Mouse (Mus musculus): ENCODE results near the gene Mycbp. TPM values are rescaled to one million over a fixed set of nuclear protein-coding genes. Genes with fewer than 3 reads are reported as not detected.
A peak's percentile ranks its signal among the peaks of the same experiment; 100 is the strongest.

The Mycbp gene
- total RNA-seq (2017), result 18.4 and 19.9 TPM in 2 replicates

DNA sequence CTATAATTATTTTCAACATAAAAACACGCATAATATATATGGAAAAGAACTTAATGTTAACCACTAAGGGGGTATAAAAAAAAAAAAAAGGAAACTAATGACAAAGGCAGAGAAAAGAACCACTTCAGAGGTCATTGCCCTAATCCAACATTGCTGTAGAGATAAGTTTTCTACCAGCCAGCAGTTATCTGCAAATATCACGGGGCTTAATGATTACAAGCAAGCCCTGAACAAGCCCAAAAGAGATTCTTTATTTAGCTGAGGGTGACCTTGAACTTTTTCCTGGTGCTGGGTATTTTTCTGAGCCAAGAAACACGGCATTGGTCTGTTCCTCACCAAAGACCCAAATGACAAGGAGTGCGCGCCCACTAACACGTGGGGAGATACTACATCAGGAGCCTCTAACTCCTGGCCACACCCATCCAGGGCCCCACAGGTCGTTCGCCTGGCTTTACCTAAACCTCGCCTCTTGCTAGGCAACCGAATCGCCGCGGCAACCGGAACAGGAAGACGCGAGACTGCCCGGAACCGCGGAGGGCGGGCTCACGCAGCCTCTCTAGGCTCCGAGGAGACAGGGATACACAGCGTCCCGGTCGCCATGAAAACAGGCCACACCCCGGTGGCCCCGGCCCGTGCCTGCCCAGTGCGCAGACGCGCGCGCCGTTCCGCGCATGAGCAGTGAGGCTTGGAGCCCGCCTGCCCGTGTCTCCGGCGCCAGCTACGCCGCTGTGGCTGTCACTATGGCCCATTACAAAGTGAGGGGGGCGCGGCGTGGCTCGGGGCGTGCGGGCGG, at the start of gene Mycbp:
Gene Mycbp (plus strand): TSS at position 500 of the 793 bp plus-strand sequence.
- ATAC-seq (replicated peaks in 1 of 2; ENCODE audit: insufficient read depth in 1 of 2, low FRiP score in 2 of 2, low TSS enrichment in 1 of 2, low read depth in 1 of 2, poor library complexity in 2 of 2, severe bottlenecking in 2 of 2), result peak; percentile 98

DNA sequence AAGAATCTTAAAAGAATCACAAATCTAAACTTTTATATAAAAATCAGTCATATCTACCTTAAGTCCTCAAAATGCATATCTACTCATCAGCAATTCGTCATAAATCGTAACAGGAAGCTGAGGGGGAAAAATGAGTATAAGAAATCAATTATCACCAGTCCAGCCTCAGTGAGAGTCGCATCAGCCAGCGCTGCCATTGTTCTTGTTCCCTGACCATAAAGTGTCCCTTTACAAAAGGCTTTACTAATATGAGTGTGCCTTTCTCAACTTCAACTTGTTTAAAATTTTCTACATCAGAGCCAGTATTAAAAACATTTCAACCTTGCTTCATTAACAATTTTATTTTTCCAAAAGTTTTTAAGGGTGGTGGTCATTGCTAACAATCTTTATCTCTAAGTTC, 47.7 kb upstream of the Mycbp start:
- ATAC-seq (replicated peaks in 1 of 2; ENCODE audit: insufficient read depth in 1 of 2, low FRiP score in 2 of 2, low TSS enrichment in 1 of 2, low read depth in 1 of 2, poor library complexity in 2 of 2, severe bottlenecking in 2 of 2), result no peak

DNA sequence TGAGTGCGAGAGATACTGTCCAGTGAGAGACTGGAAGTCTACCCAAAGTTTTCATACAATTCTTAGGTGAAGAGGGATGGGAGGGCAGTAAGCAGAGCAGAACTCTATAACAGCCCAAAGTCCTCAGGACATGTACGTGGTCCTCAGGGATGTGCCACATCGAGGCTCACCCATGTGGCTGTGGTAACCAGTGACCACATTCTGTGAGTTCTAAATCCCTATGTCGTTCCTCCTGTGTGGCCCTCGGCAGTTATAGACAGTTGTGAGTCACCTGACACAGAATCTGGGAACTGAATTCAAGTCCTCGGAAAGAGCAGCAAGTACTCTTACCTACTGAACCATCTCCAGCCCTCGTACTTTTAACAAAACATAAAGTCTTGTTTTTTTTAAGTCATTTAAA, 46.5 kb upstream of the Mycbp start:
- ATAC-seq (replicated peaks in 1 of 2; ENCODE audit: insufficient read depth in 1 of 2, low FRiP score in 2 of 2, low TSS enrichment in 1 of 2, low read depth in 1 of 2, poor library complexity in 2 of 2, severe bottlenecking in 2 of 2), result no peak

DNA sequence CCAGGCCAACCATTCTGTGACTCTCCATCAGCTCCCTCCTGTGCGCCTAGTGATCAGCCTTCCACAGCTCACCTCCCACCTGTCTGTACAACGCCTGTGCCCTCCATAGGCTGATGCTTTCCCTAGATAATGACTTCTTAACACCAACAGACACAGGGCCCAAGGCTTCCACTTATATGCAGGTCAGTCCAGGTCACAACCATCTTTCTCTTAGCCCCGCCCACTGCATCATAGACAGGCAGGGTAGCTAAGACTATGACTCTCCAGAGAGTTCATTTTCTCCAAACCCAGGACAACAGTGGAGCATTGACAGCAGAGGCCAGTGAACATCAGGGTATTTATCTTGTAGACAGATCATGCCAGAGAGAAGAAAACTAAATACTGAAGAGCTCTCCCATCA, 45.3 kb upstream of the Mycbp start, which contains the start of gene 4933427I04Rik:
Gene 4933427I04Rik (plus strand): TSS at position 301 of the 400 bp plus-strand sequence.
- no peak for ATAC-seq (replicated peaks in 1 of 2; ENCODE audit: insufficient read depth in 1 of 2, low FRiP score in 2 of 2, low TSS enrichment in 1 of 2, low read depth in 1 of 2, poor library complexity in 2 of 2, severe bottlenecking in 2 of 2)

DNA sequence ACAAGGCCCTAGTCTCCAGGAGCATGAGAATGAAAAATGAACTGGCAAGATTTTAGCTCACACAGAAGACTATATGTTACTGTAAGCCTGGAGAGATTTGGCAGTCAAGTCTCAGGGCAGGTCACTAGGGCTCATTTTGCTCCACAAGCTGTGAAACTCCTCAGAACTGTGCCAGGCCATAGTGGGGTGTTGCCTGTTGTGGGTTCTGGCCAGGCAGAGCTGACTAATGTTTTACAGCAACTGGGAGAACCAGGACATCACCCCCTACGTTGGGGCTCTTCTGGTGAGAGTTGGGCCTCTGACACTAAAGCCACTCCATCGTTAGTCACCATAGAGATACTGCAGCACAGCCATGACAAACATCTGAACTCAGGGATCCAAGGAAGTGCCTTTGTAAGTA, 44.8 kb upstream of the Mycbp start:
- no peak for ATAC-seq (replicated peaks in 1 of 2; ENCODE audit: insufficient read depth in 1 of 2, low FRiP score in 2 of 2, low TSS enrichment in 1 of 2, low read depth in 1 of 2, poor library complexity in 2 of 2, severe bottlenecking in 2 of 2)

DNA sequence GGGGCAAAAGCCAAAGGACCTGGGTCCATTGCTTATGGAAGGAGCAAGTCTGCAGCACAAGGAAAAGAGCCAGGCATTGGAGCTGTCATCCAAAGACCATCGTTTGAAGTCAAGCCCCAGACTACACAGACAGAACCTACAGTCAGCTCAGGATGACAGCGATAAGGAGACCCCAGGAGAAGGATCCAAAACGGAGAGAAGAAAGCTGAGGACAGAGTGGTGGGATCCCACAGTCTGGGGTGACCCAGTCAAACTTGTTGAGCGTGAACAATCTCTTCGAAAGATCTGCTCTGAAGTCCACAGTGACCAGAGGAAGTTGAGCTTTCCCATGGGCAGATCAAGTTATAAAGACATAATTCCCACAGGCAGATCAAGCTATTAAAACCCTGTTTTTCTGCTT, 44.0 kb upstream of the Mycbp start:
- no peak for ATAC-seq (replicated peaks in 1 of 2; ENCODE audit: insufficient read depth in 1 of 2, low FRiP score in 2 of 2, low TSS enrichment in 1 of 2, low read depth in 1 of 2, poor library complexity in 2 of 2, severe bottlenecking in 2 of 2)

DNA sequence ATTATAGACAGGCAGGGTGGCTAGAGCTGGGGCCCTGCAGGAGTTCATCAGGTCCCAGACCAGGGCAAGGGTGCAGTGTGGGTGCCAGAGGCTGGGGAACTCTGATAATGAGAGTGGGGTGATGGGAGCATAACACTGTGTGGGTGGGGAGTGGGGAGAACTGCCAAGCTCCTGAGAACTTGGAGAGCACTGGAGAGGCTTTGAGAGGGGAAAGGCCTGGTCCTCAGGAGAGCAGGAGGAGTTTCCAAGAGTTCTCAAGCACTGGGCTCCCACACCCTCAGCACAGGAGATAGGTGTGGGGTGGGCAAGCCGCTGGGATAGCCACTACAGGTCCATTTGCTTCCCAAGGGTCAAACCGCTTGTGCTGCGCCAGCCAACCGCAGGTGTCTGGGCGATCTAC, 10.9 kb upstream of the Mycbp start:
- ATAC-seq (replicated peaks in 1 of 2; ENCODE audit: insufficient read depth in 1 of 2, low FRiP score in 2 of 2, low TSS enrichment in 1 of 2, low read depth in 1 of 2, poor library complexity in 2 of 2, severe bottlenecking in 2 of 2), result no peak

DNA sequence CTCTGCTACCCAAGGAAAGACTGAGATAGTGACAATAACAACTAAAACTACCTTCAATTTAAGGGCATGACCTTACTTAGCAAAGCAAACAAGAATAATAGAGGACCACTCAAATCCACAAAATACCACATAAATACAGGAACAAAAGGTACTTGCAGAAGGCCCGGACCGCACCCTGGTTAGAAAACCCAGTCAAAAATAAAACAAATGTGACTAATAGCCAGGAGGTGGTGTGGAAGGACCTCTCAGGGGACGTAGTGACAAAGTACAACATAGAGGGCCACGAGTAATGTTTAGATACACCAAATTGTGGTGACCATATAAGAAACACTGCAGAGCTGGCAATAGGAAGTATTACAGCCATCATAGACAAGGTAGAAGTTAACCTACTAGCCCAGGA, 10.3 kb upstream of the Mycbp start:
- ATAC-seq (replicated peaks in 1 of 2; ENCODE audit: insufficient read depth in 1 of 2, low FRiP score in 2 of 2, low TSS enrichment in 1 of 2, low read depth in 1 of 2, poor library complexity in 2 of 2, severe bottlenecking in 2 of 2), result no peak

DNA sequence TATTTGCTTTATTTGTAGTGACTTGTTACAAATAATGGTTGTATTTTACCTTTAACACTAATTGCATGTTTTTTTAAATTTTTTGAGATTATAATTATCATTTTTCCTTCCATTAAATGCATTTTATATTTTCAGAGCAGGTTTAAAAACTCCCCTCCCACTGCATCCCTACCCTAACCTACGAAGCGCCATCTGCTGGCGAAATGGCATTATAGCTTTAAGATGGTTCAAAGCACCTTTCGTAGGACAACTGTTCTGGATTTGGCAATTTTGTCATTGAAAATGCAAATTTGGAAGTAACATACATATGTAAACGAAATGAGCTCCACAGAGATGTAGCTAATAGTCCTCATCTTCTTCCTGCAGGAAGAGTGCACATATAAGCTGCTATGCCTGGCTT, 5.9 kb upstream of the Mycbp start:
- peak in 1 of 2 experiments; percentile 49; a peak in 1 of 4 replicates for ATAC-seq (replicated peaks in 1 of 2; ENCODE audit: insufficient read depth in 1 of 2, low FRiP score in 2 of 2, low TSS enrichment in 1 of 2, low read depth in 1 of 2, poor library complexity in 2 of 2, severe bottlenecking in 2 of 2)

DNA sequence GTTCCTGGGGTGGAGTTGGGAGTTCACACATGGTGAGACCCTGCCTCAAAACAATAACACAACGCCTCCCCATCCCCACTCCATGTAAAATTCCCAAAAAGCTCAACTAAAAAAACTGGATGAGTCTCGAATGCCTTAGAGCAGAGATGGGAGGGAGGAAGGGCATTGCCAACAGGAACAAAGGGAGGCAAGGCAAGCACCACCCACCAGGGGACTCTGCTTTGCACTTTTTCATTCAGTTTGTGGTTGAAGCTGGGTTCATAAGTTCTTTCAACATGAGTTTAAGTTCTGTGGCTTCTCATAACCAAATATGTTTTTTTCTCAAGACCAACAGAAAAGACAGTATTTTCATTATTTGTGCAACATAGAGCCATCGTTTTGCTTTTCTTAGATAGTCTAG, 1.2 kb upstream of the Mycbp start:
- no peak for ATAC-seq (replicated peaks in 1 of 2; ENCODE audit: insufficient read depth in 1 of 2, low FRiP score in 2 of 2, low TSS enrichment in 1 of 2, low read depth in 1 of 2, poor library complexity in 2 of 2, severe bottlenecking in 2 of 2)

DNA sequence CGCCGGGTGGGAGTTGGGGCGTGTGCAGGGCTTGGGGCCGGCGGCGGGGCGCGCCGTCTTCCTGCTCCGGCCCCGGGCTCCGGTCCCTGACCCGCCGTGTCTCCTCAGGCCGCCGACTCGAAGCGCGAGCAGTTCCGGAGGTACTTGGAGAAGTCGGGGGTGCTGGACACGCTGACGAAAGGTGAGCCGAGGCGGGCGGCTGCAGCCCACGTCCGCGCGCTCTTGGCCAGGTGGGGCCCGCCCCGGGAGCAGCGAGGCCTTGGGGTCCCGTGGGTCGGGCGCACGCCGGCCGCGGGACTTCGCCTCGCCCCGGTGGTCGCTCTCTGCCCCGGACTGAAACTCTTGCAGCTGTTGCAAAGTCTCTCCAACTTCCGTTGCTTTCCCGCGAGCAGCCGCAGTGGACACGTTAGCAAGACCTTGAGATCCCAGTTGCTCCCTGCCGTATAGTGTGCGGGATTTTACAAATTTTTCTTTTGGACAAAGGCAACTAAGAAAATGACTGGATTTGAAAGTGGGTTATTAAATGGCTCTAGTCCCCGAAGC, 565 bp downstream of the Mycbp start:
- ATAC-seq (replicated peaks in 1 of 2; ENCODE audit: insufficient read depth in 1 of 2, low FRiP score in 2 of 2, low TSS enrichment in 1 of 2, low read depth in 1 of 2, poor library complexity in 2 of 2, severe bottlenecking in 2 of 2), result no peak

DNA sequence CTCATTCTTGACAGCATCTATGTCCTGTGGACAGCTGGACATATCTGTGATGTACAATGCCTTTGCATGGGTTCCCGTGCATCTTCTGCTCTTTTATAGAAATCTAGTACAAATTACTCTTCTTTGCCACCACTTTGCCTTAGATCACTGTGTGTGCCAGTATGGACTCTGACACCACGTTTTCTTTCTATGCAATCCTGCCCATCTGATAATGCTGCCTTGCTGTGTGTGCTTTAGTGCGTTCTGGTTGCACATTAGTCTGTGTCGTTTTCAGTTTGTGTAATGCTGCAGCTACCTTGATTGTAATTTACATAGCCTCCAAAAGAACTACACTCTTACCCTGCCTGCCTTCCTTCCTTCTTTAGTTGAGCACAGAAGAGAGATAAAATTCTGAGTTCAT, 6.9 kb downstream of the Mycbp start:
- ATAC-seq (replicated peaks in 1 of 2; ENCODE audit: insufficient read depth in 1 of 2, low FRiP score in 2 of 2, low TSS enrichment in 1 of 2, low read depth in 1 of 2, poor library complexity in 2 of 2, severe bottlenecking in 2 of 2), result no peak

DNA sequence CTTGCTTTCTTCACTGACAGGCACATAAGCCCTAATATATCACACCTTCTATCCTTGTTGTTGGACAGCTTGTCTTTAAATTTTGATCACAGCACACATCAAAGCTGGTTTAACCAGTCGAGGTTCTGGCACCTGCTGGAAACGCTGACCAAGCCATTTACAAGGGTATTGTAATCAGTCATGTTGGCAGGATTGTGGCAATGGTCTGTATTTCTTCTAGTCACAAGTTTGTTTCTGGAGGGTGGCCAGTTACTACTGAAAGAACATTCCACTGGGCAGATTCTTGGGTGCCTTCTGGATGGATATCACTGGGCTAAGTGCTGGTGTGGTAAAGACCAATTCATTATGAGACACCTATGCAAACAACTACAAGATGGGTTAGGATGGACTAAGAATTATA, 7.8 kb downstream of the Mycbp start:
- no peak for ATAC-seq (replicated peaks in 1 of 2; ENCODE audit: insufficient read depth in 1 of 2, low FRiP score in 2 of 2, low TSS enrichment in 1 of 2, low read depth in 1 of 2, poor library complexity in 2 of 2, severe bottlenecking in 2 of 2)

DNA sequence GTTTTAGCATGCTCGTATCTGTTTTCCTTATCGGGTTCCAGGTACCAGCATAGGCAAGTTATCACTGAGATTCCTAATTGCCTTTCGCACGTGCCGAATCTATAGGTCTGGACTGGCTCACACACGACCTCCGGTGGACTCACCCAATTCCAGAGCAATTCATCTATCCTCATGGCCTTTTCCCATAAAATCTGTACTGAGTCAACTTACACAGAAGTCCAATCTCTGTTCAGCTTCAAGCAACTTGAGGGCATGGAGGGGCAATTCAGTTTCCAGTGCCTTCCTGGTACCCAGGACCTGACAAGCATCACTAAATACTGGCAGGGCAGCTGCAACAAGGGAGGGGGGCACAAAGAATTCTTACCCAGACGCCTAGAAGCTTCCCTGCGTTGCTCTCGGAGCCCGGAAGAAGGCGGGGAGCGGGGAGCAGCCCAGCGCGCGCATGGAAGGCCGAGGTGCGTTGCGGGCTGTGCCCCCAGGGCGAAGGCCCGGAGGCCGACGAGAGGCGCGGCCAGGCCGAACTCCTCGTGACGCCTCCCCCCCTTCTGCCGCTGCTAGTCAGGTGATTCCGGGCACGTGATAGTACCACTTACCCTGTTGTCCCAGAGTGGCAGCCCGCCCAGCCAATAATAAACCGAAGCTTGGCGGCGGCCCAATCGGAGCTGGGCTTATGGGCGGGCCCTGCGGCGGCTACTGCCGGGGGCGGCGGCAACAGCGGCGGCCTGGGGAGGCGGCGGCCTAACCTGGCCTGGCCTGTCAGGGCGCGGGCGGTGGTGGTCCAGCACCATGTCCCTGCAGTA, 12.3 kb downstream of the Mycbp start, which contains the start of gene Rragc:
Gene Rragc (plus strand): TSS at position 699 of the 800 bp plus-strand sequence.
- ATAC-seq (replicated peaks in 1 of 2; ENCODE audit: insufficient read depth in 1 of 2, low FRiP score in 2 of 2, low TSS enrichment in 1 of 2, low read depth in 1 of 2, poor library complexity in 2 of 2, severe bottlenecking in 2 of 2), result peak; percentile 96 to 97

DNA sequence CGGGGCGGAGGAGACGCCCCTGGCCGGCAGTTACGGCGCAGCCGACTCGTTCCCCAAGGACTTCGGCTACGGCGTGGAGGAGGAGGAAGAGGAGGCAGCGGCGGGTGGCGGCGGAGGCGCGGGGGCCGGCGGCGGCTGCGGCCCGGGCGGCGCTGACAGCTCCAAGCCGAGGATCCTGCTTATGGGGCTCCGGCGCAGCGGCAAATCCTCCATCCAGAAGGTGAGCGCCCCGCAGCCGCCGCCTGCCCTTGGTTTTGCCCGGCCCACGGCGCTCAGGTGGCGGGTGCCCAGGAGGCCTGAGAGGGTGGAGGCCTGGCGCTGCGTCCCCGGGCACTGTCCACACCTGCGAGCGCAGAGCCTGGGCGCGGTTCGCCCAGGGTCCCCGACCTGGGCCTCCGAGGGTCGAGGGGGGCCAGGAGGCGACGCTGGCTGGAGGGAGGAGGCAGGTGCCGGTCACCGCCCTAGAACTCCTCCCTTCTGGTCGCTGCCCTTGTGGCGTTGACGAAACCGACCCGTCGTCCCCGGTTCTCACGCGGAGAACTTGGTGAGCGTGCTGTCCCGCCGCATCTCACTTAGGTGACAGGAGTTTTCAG, 13.0 kb downstream of the Mycbp start, which contains the start of gene 4930535I16Rik:
Gene 4930535I16Rik (minus strand): TSS at position 475 of the 593 bp plus-strand sequence.
- ATAC-seq (replicated peaks in 1 of 2; ENCODE audit: insufficient read depth in 1 of 2, low FRiP score in 2 of 2, low TSS enrichment in 1 of 2, low read depth in 1 of 2, poor library complexity in 2 of 2, severe bottlenecking in 2 of 2), result no peak; a peak in 1 of 4 replicates

DNA sequence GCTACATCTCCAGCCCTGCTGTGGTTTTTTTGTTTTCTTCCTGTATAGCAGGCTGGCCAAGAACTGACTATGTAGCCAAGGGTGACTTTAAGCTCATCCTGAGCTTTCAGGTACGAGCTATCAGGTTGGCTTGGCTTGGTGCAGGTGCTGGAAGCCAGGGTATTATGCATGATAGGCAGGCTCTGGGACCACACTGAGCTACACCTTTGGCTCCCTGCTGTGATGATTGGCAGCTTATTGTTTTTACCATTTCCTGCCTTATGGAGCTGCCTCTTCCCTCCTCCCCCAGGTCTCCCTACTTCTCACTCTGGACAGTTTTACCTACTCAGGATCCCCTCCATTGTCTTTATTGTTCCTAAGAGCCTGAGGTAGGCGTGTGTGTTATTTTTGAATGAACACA, 14.2 kb downstream of the Mycbp start:
- no peak for ATAC-seq (replicated peaks in 1 of 2; ENCODE audit: insufficient read depth in 1 of 2, low FRiP score in 2 of 2, low TSS enrichment in 1 of 2, low read depth in 1 of 2, poor library complexity in 2 of 2, severe bottlenecking in 2 of 2)

DNA sequence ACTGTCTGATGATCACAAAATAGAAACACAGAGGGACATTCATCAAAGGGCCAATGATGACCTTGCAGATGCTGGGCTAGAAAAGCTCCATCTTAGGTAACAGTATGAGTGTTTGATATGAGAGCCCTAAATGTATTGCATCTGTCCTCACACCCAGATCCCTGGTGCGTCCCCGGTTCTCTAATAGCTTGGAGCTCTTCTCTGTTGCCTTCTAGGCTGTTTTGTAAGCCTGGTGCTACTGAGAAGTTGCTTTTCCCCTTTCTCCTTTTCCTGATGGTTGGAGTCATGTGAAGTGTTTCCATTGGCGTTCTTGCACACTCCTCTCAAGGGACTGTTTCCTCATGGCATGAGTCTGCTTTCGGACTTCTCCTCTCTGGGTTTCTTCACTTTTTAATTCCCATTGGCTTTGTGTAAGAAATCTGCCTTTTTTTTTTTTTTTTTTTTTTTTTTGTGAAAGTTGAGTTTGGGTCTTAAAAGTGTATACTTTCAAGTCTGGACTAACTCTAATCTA, 16.5 kb downstream of the Mycbp start:
- ATAC-seq (replicated peaks in 1 of 2; ENCODE audit: insufficient read depth in 1 of 2, low FRiP score in 2 of 2, low TSS enrichment in 1 of 2, low read depth in 1 of 2, poor library complexity in 2 of 2, severe bottlenecking in 2 of 2), result no peak
